Comparison of ENCODE assay signal across 8 mouse cellular contexts in the genomic region with DNA sequence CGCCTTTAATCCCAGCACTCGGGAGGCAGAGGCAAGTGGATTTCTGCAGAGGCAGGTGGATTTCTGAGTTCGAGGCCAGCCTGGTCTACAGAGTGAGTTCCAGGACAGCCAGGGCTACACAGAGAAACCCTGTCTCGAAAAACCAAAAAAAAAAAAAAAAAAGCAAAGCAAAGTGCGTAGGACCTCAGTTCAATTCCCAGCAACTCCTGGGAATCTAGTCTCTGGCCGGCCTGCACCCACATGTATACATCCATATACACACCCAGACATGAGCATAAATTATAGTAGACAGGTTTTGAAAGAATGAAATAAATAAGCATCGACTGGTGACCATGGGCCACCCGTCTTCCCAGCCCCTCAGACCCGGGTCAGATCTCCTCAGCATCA. TPM values are rescaled to one million over a fixed set of nuclear protein-coding genes. Genes with fewer than 3 reads are reported as not detected.
A peak's percentile ranks its signal among the peaks of the same experiment; 100 is the strongest.
DNase-seq lines count a peak whose midpoint lies in the region; ATAC-seq and TF ChIP-seq lines count a peak whose summit lies in the region.
"Not testable (repeated sequence)": the region's sequence is repeated elsewhere in the genome, so short reads cannot be mapped to it uniquely, and the experiment has no call there.

No protein-coding gene starts in this region.

- H3K27ac ChIP-seq in ES-Bruce4 (ENCODE audit: insufficient read depth, low read length): peak overlapping the region; percentile 80
- peak overlapping the region; percentile 80 for H3K27ac ChIP-seq in embryonic facial prominence, embryonic 14.5 days (replicated peaks; ENCODE audit: low read depth, low read length)
- H3K27ac ChIP-seq in heart, adult 2 months: peak overlapping the region; percentile 84
- peak overlapping the region; percentile 77 for H3K27ac ChIP-seq in hindbrain, embryonic 14.5 days
- H3K27ac ChIP-seq in layer of hippocampus, adult 2 months: peak overlapping the region; percentile 91
- H3K27ac ChIP-seq in liver, embryonic 16.5 days (ENCODE audit: low read length): peak overlapping the region; percentile 98
- peak overlapping the region; percentile 82 for H3K27ac ChIP-seq in midbrain, embryonic 15.5 days
- H3K27ac ChIP-seq in stomach, embryonic 15.5 days: peak overlapping the region; percentile 77; the same call in 1 of the 2 replicates

- H3K79me2 ChIP-seq in heart, adult 2 months (replicated peaks; ENCODE audit: control insufficient read depth, insufficient read depth, low read length): not testable (repeated sequence)

- H3K27me3 ChIP-seq in ES-Bruce4 (ENCODE audit: control insufficient read depth, insufficient read depth, low read length, poor library complexity, severe bottlenecking); embryonic facial prominence, embryonic 14.5 days (replicated peaks; ENCODE audit: control insufficient read depth, insufficient read depth, low read length); heart, adult 2 months (ENCODE audit: control insufficient read depth, insufficient read depth, low read length); hindbrain, embryonic 14.5 days (ENCODE audit: control insufficient read depth, insufficient read depth, low read length); liver, embryonic 16.5 days (ENCODE audit: control insufficient read depth, insufficient read depth, low read depth, low read length); midbrain, embryonic 15.5 days (replicated peaks); stomach, embryonic 15.5 days (replicated peaks): not testable (repeated sequence)

- not testable (repeated sequence) for H3K9me3 ChIP-seq in ES-Bruce4 (replicated peaks; ENCODE audit: control insufficient read depth, insufficient read depth, low read length, poor library complexity, severe bottlenecking); embryonic facial prominence, embryonic 14.5 days (ENCODE audit: control insufficient read depth, low read length); hindbrain, embryonic 14.5 days (ENCODE audit: control insufficient read depth, low read length); liver, embryonic 16.5 days (replicated peaks; ENCODE audit: control insufficient read depth, low read length); midbrain, embryonic 15.5 days; stomach, embryonic 15.5 days

- DNase-seq in embryonic facial prominence, embryonic 14.5 days (ENCODE audit: low spot score); heart, adult 2 months; hindbrain, embryonic 14.5 days (ENCODE audit: low spot score); layer of hippocampus, adult 2 months (ENCODE audit: low spot score in 2 of 2): not testable (repeated sequence)

- peak overlapping the region; percentile 8 for H3K9ac ChIP-seq in ES-Bruce4 (ENCODE audit: low read depth, poor library complexity, severe bottlenecking)
- H3K9ac ChIP-seq in embryonic facial prominence, embryonic 14.5 days (ENCODE audit: low read depth, low read length): peak overlapping the region; percentile 64
- H3K9ac ChIP-seq in heart, adult 2 months (ENCODE audit: low read depth, low read length): peak overlapping the region; percentile 81
- peak overlapping the region; percentile 54; the same call in 1 of the 2 replicates for H3K9ac ChIP-seq in hindbrain, embryonic 14.5 days
- H3K9ac ChIP-seq in liver, embryonic 16.5 days (ENCODE audit: low read depth, low read length): peak overlapping the region; percentile 78
- peak overlapping the region; percentile 41; the same call in 1 of the 2 replicates for H3K9ac ChIP-seq in midbrain, embryonic 15.5 days
- H3K9ac ChIP-seq in stomach, embryonic 15.5 days: not testable (repeated sequence)

- not testable (repeated sequence) for H3K36me3 ChIP-seq in ES-Bruce4 (ENCODE audit: control insufficient read depth, insufficient read depth, low read length, poor library complexity, severe bottlenecking); embryonic facial prominence, embryonic 14.5 days (ENCODE audit: control insufficient read depth, insufficient read depth, low read length); heart, adult 2 months (ENCODE audit: control insufficient read depth, insufficient read depth, low read length); hindbrain, embryonic 14.5 days (replicated peaks; ENCODE audit: control insufficient read depth, insufficient read depth); liver, embryonic 16.5 days (ENCODE audit: control insufficient read depth, insufficient read depth); midbrain, embryonic 15.5 days (replicated peaks); stomach, embryonic 15.5 days

- H3K4me1 ChIP-seq in ES-Bruce4 (ENCODE audit: control insufficient read depth, insufficient read depth, low read length): not testable (repeated sequence)
- H3K4me1 ChIP-seq in embryonic facial prominence, embryonic 14.5 days (ENCODE audit: control insufficient read depth, insufficient read depth, low read length): peaks cover 23% of the 10 kb centered on the region
- peaks cover 18% of the 10 kb centered on the region for H3K4me1 ChIP-seq in heart, adult 2 months (ENCODE audit: control insufficient read depth, insufficient read depth, low read length)
- peaks cover 14% of the 10 kb centered on the region for H3K4me1 ChIP-seq in hindbrain, embryonic 14.5 days (replicated peaks; ENCODE audit: control insufficient read depth, insufficient read depth, low read length)
- H3K4me1 ChIP-seq in liver, embryonic 16.5 days (ENCODE audit: control insufficient read depth, low read depth, low read length): peaks cover 90% of the 10 kb centered on the region
- peaks cover 16% of the 10 kb centered on the region for H3K4me1 ChIP-seq in midbrain, embryonic 15.5 days
- peaks cover 21% of the 10 kb centered on the region for H3K4me1 ChIP-seq in stomach, embryonic 15.5 days

- peak overlapping the region; percentile 82 for H3K4me2 ChIP-seq in embryonic facial prominence, embryonic 14.5 days (ENCODE audit: low read depth, low read length)
- H3K4me2 ChIP-seq in hindbrain, embryonic 14.5 days (replicated peaks): peak overlapping the region; percentile 57
- H3K4me2 ChIP-seq in liver, embryonic 16.5 days (ENCODE audit: low read depth, low read length): peak overlapping the region; percentile 74
- H3K4me2 ChIP-seq in midbrain, embryonic 15.5 days: peak overlapping the region; percentile 58
- peak overlapping the region; percentile 71 for H3K4me2 ChIP-seq in stomach, embryonic 15.5 days

- 72% methylated on average over 9 of the region's 9 CpGs for WGBS in embryonic facial prominence, embryonic 14.5 days
- WGBS in heart, adult 2 months: 81% methylated on average over 9 of the region's 9 CpGs
- WGBS in hindbrain, embryonic 14.5 days: 60% methylated on average over 9 of the region's 9 CpGs
- WGBS in liver, embryonic 16.5 days (ENCODE audit: insufficient replicate concordance): 67% methylated on average over 8 of the region's 9 CpGs
- 63% methylated on average over 9 of the region's 9 CpGs for WGBS in midbrain, embryonic 15.5 days
- 69% methylated on average over 9 of the region's 9 CpGs for WGBS in stomach, embryonic 15.5 days

- not testable (repeated sequence) for TF ChIP-seq CTCF in ES-Bruce4 (IDR thresholded peaks at IDR 0.05; ENCODE audit: low read depth, low read length); heart, adult 2 months (IDR thresholded peaks at IDR 0.05); layer of hippocampus, adult 2 months (conservative IDR thresholded peaks at IDR 0.05)

- H3K4me3 ChIP-seq in ES-Bruce4 (ENCODE audit: low read depth, low read length): peak overlapping the region; percentile 47
- H3K4me3 ChIP-seq in embryonic facial prominence, embryonic 14.5 days (ENCODE audit: low read depth, low read length); heart, adult 2 months: not testable (repeated sequence)
- peak overlapping the region; percentile 27 for H3K4me3 ChIP-seq in hindbrain, embryonic 14.5 days (replicated peaks; ENCODE audit: low read length)
- peak overlapping the region; percentile 58 for H3K4me3 ChIP-seq in layer of hippocampus, adult 2 months
- peak overlapping the region; percentile 69 for H3K4me3 ChIP-seq in liver, embryonic 16.5 days (ENCODE audit: low read depth, low read length)
- H3K4me3 ChIP-seq in midbrain, embryonic 15.5 days: peak overlapping the region; percentile 37; the same call in 1 of the 2 replicates
- peak overlapping the region; percentile 34; the same call in 1 of the 2 replicates for H3K4me3 ChIP-seq in stomach, embryonic 15.5 days (replicated peaks)

- TF ChIP-seq POLR2A in ES-Bruce4 (IDR thresholded peaks at IDR 0.05; ENCODE audit: insufficient read depth, low read length); heart, adult 2 months (IDR thresholded peaks at IDR 0.05; ENCODE audit: insufficient read depth, low read depth, low read length): not testable (repeated sequence)

- ATAC-seq in embryonic facial prominence, embryonic 14.5 days (ENCODE audit: low read depth); hindbrain, embryonic 14.5 days (ENCODE audit: low FRiP score); liver, embryonic 16.5 days (ENCODE audit: low read depth); stomach, embryonic 15.5 days (ENCODE audit: insufficient read depth, low FRiP score, low read depth): not testable (repeated sequence)
- peak; percentile 11; the same call in 1 of the 2 replicates for ATAC-seq in midbrain, embryonic 15.5 days (replicated peaks)

- TF ChIP-seq EP300 in ES-Bruce4 (IDR thresholded peaks at IDR 0.05; ENCODE audit: insufficient read depth, low read depth, low read length); heart, adult 2 months (IDR thresholded peaks at IDR 0.05; ENCODE audit: insufficient read depth, low read depth, low read length): not testable (repeated sequence)

- intact Hi-C loops in heart, adult 2 months (cut with DNase I): not testable (repeated sequence)

RNA-seq across cellular contexts. Expression of a gene that starts 54.1 kb away (rescaled TPM):
- 348 and 350 TPM in 2 replicates for polyA plus RNA-seq in ES-Bruce4 (2011; ENCODE audit: insufficient read depth, insufficient read length, low read depth, missing spikeins)
- polyA plus RNA-seq in embryonic facial prominence, embryonic 14.5 days (2014; fragmentation: Nextera tagmentation; extraction: Ambion mirVana): 10.7 and 13.6 TPM in 2 replicates
- total RNA-seq in heart, adult 2 months (2021): 10 to 100 TPM; 17.2 to 20.5 TPM
- 24.6 and 27.9 TPM in 2 replicates for polyA plus RNA-seq in heart, adult 2 months (2012; rRNA removed)
- 6.4 and 7.8 TPM in 2 replicates for polyA plus RNA-seq in hindbrain, embryonic 14.5 days (2014; fragmentation: Nextera tagmentation; extraction: Ambion mirVana)
- total RNA-seq in layer of hippocampus, adult 2 months (2021): 1 to 10 TPM; 4.2 to 5.6 TPM
- 74.7 and 80.0 TPM in 2 replicates for polyA plus RNA-seq in liver, embryonic 16.5 days (2015; fragmentation: Nextera tagmentation; extraction: Ambion mirVana)
- 10.3 and 10.9 TPM in 2 replicates for polyA plus RNA-seq in midbrain, embryonic 15.5 days (2015; fragmentation: Nextera tagmentation; extraction: Ambion mirVana)
- 11.5 and 20.9 TPM in 2 replicates for polyA plus RNA-seq in stomach, embryonic 15.5 days (2015; fragmentation: Nextera tagmentation; extraction: Ambion mirVana)
